Mouse (Mus musculus) thymus, adult 2 months (tissue): ENCODE results near the gene Fer1l5.

ENCODE experiments used
- CTCF ChIP-seq: fragments of 200-500 bp; IDR thresholded peaks from 2 replicates; pipeline ENCODE4 v1.5.1; 2012; ENCODE audit warnings: mild to moderate bottlenecking, control low read depth, low read length, moderate library complexity, borderline replicate concordance; ENCODE audit not compliant: control insufficient read depth, poor library complexity, insufficient read depth; ENCODE audit errors: extremely low read depth
- POLR2A ChIP-seq: fragments of 200-500 bp; IDR thresholded peaks from 2 replicates; pipeline ENCODE4 v1.6.1; 2012; ENCODE audit warnings: mild to moderate bottlenecking, low read length, control low read depth, moderate library complexity; ENCODE audit not compliant: control insufficient read depth, poor library complexity, insufficient read depth; ENCODE audit errors: extremely low read depth

- no peak for TF ChIP-seq CTCF
- no peak for TF ChIP-seq POLR2A
These were observed 32.4 kb downstream of the Fer1l5 start for GRCm38 (mm10) chr1:36404531-36404930.
